Mouse (Mus musculus) limb, embryonic 13.5 days (tissue): Measurements from ENCODE around the gene Gm10135. TPM values are rescaled to one million over a fixed set of nuclear protein-coding genes. Genes with fewer than 3 reads are reported as not detected.
"Not testable (repeated sequence)": the region's sequence is repeated elsewhere in the genome, so short reads cannot be mapped to it uniquely, and the experiment has no call there.

Experiments used
- ATAC-seq: fragments of 200-750 bp; cut with Nextera tagmentation; 2 replicates; pipeline ENCODE4 v1.8.0; 2017; ENCODE audit warnings: low read depth, moderate number of reproducible peaks, moderate TSS enrichment; ENCODE audit not compliant: low FRiP score
- H3K27ac ChIP-seq: fragments of 300-500 bp; sonication (generic); 2 replicates; pipeline ENCODE4 v1.5.1; 2015; ENCODE audit warnings: inconsistent platforms, mild to moderate bottlenecking, moderate library complexity
- H3K27me3 ChIP-seq: fragments of 300-500 bp; sonication (generic); 2 replicates; pipeline ENCODE4 v1.6.1; 2015; ENCODE audit warnings: mild to moderate bottlenecking, inconsistent platforms
- H3K36me3 ChIP-seq: fragments of 300-500 bp; sonication (generic); 2 replicates; pipeline ENCODE4 v1.6.1; 2015; ENCODE audit warnings: inconsistent platforms, mild to moderate bottlenecking, moderate library complexity
- H3K4me1 ChIP-seq: fragments of 300-500 bp; sonication (generic); 2 replicates; pipeline ENCODE4 v1.6.1; 2015; ENCODE audit warnings: inconsistent platforms
- H3K4me2 ChIP-seq: fragments of 300-500 bp; sonication (generic); replicated peaks from 2 replicates; pipeline ENCODE4 v1.6.1; 2015; ENCODE audit warnings: inconsistent platforms, mild to moderate bottlenecking, moderate library complexity
- H3K4me3 ChIP-seq: fragments of 300-500 bp; sonication (generic); 2 replicates; pipeline ENCODE4 v1.5.1; 2015; ENCODE audit warnings: moderate library complexity, mild to moderate bottlenecking, inconsistent platforms
- H3K9ac ChIP-seq: fragments of 300-500 bp; sonication (generic); 2 replicates; pipeline ENCODE4 v1.6.1; 2015; ENCODE audit warnings: mild to moderate bottlenecking, inconsistent platforms
- H3K9me3 ChIP-seq: fragments of 300-500 bp; sonication (generic); 2 replicates; pipeline ENCODE4 v1.6.1; 2016; ENCODE audit warnings: inconsistent platforms
- WGBS: fragments of 180-500 bp; shearing (Covaris S2); methylation state at CpG from one replicate; pipeline ENCODE4 v1.1.7; 2015; 5-methylcytosine and 5-hydroxymethylcytosine counted together
- polyA plus RNA-seq: library from polyadenylated mRNA; unstranded; fragments of >200 nt; fragmentation: Nextera tagmentation; extraction: Ambion mirVana; gene quantifications from 2 replicates; pipeline ENCODE4 v1.2.1, GENCODE M21; 2015

The Gm10135 gene
- polyA plus RNA-seq, 1 experiment from 2014 or later: not detected

GRCm38 (mm10) chr5:72953996-72954604 lies 20.4 kb downstream of the Gm10135 start:
- ATAC-seq: no peak
- Histone ChIP-seq H3K9me3 (no peaks in the 10 kb centered on the region), H3K27me3 (no peaks in the 10 kb centered on the region), H3K4me1 (no peaks in the 10 kb centered on the region), H3K4me3 (no peak overlapping the region), H3K36me3 (peaks cover 25% of the 10 kb centered on the region), H3K9ac (no peak overlapping the region), H3K27ac (no peak overlapping the region), H3K4me2 (no peak overlapping the region)
- 64% methylated on average over 3 of the region's 3 CpGs for WGBS

DNA sequence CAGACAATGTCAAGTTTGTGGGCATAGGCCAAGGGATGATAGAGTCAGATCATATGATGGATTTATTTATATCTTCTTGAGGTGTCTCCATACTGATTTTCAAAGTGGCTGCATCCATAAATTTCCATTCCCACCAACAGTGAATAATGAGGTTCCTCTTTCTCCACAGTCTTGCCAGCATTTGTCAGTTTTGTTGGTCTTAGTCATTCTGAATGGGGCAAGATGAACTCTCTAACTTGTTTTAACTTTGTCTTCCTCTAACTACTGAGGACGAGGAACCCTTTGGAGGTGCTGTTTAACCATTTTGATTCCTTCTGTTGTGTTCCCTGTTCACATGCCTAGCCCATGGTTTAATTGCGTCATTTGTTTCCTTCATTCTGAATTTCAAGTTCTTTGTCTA lies 24.2 kb downstream of the Gm10135 start:
- Histone ChIP-seq H3K27ac (no peak overlapping the region), H3K9me3 (no peaks in the 10 kb centered on the region)
- ATAC-seq: no peak

GRCm38 (mm10) chr5:72948136-72948535 lies 26.4 kb downstream of the Gm10135 start:
- Histone ChIP-seq H3K36me3 (peaks cover 27% of the 10 kb centered on the region), H3K9me3 (no peaks in the 10 kb centered on the region)
- WGBS: 67% methylated on average over 1 of the region's 1 CpGs

More for the DNA sequence above, 24.2 kb downstream of the Gm10135 start:
- H3K9ac ChIP-seq: no peak overlapping the region
- WGBS: 88% methylated on average over 2 of the region's 2 CpGs
- no peak overlapping the region for H3K4me2 ChIP-seq
- H3K36me3 ChIP-seq: peaks cover 19% of the 10 kb centered on the region
- H3K27me3 ChIP-seq: no peaks in the 10 kb centered on the region
- H3K4me3 ChIP-seq: no peak overlapping the region
- no peaks in the 10 kb centered on the region for H3K4me1 ChIP-seq

GRCm38 (mm10) chr5:72940906-72941432 lies 33.5 kb downstream of the Gm10135 start:
- no peak for ATAC-seq
- Histone ChIP-seq H3K9ac (no peak overlapping the region), H3K36me3 (peaks cover 26% of the 10 kb centered on the region), H3K27me3 (no peaks in the 10 kb centered on the region), H3K4me2 (no peak overlapping the region), H3K4me3 (no peak overlapping the region), H3K27ac (no peak overlapping the region), H3K4me1 (no peaks in the 10 kb centered on the region), H3K9me3 (no peaks in the 10 kb centered on the region)
- 93% methylated on average over 5 of the region's 5 CpGs for WGBS

More at GRCm38 (mm10) chr5:72948136-72948535, 26.4 kb downstream of the Gm10135 start:
- H3K4me3 ChIP-seq: no peak overlapping the region
- H3K4me2 ChIP-seq: no peak overlapping the region
- ATAC-seq: no peak
- H3K27me3 ChIP-seq: no peaks in the 10 kb centered on the region
- H3K4me1 ChIP-seq: no peaks in the 10 kb centered on the region
- no peak overlapping the region for H3K9ac ChIP-seq
- no peak overlapping the region for H3K27ac ChIP-seq

- Histone ChIP-seq H3K27me3 (no peaks in the 10 kb centered on the region), H3K36me3 (peaks cover 23% of the 10 kb centered on the region), H3K9ac (no peak overlapping the region), H3K9me3 (no peaks in the 10 kb centered on the region), H3K4me1 (no peaks in the 10 kb centered on the region), H3K27ac (no peak overlapping the region), H3K4me3 (no peak overlapping the region), H3K4me2 (no peak overlapping the region)
- ATAC-seq: no peak
- WGBS: 94% methylated on average over 2 of the region's 2 CpGs
Observed at GRCm38 (mm10) chr5:72939311-72939710, 35.2 kb downstream of the Gm10135 start.

- H3K4me3 ChIP-seq, H3K27me3 ChIP-seq, ATAC-seq, H3K27ac ChIP-seq, H3K9ac ChIP-seq, H3K4me2 ChIP-seq, H3K4me1 ChIP-seq, H3K9me3 ChIP-seq: not testable (repeated sequence)
- peaks cover 24% of the 10 kb centered on the region for H3K36me3 ChIP-seq
- 94% methylated on average over 3 of the region's 3 CpGs for WGBS
Observed at GRCm38 (mm10) chr5:72938421-72938820, 36.1 kb downstream of the Gm10135 start.

DNA sequence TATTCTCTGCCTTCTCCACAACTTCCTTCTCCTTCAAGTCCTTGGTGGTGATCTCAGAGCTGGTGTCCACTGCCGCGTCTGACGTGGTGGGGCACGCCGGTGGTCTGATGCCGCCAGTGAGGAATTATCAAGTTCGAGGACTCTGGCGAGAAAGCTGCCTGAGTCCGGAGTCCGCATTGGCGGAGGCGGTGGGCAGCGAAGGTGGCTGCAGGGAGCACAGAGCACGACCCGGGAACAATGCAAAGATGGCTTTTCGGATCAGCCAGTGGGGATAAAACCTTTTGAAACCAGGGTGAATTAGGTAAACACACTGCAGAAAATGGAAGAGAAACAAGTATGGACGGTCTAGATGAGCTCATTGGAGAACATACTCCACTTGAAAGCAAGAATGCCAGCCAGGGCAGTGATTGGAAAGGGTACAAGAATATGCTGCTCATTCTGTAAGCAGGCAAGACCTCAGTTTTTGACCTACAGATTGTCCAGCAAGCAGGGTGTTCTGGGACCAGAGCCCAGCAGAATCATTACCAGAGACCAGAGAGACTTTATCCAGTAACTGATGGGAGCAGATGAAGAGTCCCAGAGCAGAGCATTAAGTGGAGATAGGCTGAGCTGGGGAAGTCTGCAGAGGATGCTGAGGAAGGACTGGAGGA lies 41.4 kb downstream of the Gm10135 start:
- Histone ChIP-seq H3K4me2 (no peak overlapping the region), H3K4me3 (no peak overlapping the region), H3K36me3 (peaks cover 12% of the 10 kb centered on the region), H3K4me1 (no peaks in the 10 kb centered on the region), H3K9me3 (no peaks in the 10 kb centered on the region), H3K27me3 (no peaks in the 10 kb centered on the region), H3K27ac (no peak overlapping the region), H3K9ac (no peak overlapping the region)
- no peak for ATAC-seq
- 95% methylated on average over 17 of the region's 17 CpGs for WGBS

GRCm38 (mm10) chr5:72927074-72927473 lies 47.4 kb downstream of the Gm10135 start:
- no peak for ATAC-seq
- Histone ChIP-seq H3K9me3 (no peaks in the 10 kb centered on the region), H3K27ac (no peak overlapping the region), H3K27me3 (no peaks in the 10 kb centered on the region), H3K4me3 (no peak overlapping the region), H3K4me1 (no peaks in the 10 kb centered on the region), H3K36me3 (no peaks in the 10 kb centered on the region), H3K9ac (no peak overlapping the region), H3K4me2 (no peak overlapping the region)

DNA sequence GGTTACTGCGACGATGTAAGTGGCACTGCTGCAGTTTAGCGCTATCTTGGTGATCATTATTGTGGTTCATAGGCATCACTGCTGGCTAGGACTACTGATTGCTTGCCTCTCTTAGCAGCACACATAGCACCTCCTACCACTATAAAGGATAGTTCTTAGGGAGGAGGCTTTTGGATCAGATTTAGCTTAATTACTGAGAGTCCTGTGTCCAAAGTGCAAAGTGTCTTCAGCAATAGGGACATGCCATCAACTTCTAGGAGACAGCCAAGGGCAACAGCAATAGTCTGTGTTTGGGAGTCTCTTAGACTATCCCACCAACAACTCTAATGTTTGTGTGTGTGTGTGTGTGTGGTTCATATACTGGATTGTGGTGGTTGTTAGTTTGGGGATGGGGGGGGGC lies 51.7 kb downstream of the Gm10135 start:
- WGBS: 90% methylated on average over 3 of the region's 3 CpGs
- Histone ChIP-seq H3K9me3 (no peaks in the 10 kb centered on the region), H3K4me2 (no peak overlapping the region), H3K27me3 (no peaks in the 10 kb centered on the region), H3K36me3 (peaks cover 3% of the 10 kb centered on the region; the same call in 1 of the 2 replicates), H3K27ac (no peak overlapping the region), H3K9ac (no peak overlapping the region), H3K4me1 (no peaks in the 10 kb centered on the region), H3K4me3 (no peak overlapping the region)
- no peak for ATAC-seq

DNA sequence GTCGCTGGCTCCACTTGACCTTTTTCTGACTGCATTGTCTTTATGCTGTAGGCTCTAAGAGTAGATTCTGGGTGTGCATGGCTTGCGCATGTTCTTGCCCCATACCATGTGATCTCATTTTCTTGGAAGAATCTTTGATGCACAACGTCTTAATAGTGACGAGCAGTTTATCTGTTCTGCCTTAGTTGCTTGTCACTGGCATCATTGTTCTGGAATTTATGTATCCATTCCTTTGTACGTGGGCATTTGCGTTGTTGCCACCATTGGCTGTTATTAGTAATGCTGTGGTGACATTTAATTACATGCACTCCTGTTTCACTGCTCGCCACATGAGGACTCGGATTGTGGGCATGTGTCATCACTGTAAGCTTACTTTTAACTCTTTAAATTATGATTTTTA lies 53.3 kb downstream of the Gm10135 start:
- Histone ChIP-seq H3K27me3 (no peaks in the 10 kb centered on the region), H3K9ac (no peak overlapping the region), H3K4me1 (peaks cover 13% of the 10 kb centered on the region), H3K27ac (no peak overlapping the region), H3K4me2 (no peak overlapping the region), H3K9me3 (no peaks in the 10 kb centered on the region), H3K36me3 (peaks cover 3% of the 10 kb centered on the region; the same call in 1 of the 2 replicates), H3K4me3 (no peak overlapping the region)
- 93% methylated on average over 8 of the region's 8 CpGs for WGBS
- ATAC-seq: no peak

DNA sequence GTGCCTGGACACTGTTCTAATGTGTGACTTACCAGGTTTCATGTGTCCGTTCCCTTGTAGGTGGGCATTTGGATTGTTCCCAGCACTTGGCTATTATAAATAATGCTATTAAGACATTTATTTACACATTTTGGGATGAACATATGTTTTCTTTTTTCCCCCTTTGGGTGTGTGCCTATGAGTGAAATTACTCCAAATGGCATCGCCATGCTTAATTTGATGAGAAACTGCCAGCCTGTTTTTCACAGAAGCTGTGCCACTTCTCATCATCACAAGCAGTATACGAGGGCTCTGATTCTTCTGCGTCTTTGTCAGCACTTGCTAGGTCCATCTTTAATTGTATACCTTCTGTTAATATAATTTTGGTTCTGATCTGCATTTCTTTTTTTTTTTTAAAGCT lies 54.1 kb downstream of the Gm10135 start:
- peaks cover 21% of the 10 kb centered on the region for H3K4me1 ChIP-seq
- WGBS: 87% methylated on average over 4 of the region's 4 CpGs
- H3K9me3 ChIP-seq: no peaks in the 10 kb centered on the region
- no peaks in the 10 kb centered on the region for H3K27me3 ChIP-seq
- no peak overlapping the region for H3K27ac ChIP-seq
- H3K4me2 ChIP-seq: no peak overlapping the region
- no peak overlapping the region for H3K4me3 ChIP-seq
- no peak for ATAC-seq
- H3K9ac ChIP-seq: no peak overlapping the region
- H3K36me3 ChIP-seq: peaks cover 3% of the 10 kb centered on the region; the same call in 1 of the 2 replicates

GRCm38 (mm10) chr5:72916851-72917250 lies 57.7 kb downstream of the Gm10135 start:
- no peak for ATAC-seq
- Histone ChIP-seq H3K9ac (peak overlapping the region; percentile 99; the same call in 1 of the 2 replicates), H3K27me3 (peaks cover 3% of the 10 kb centered on the region; the same call in 1 of the 2 replicates), H3K4me1 (peaks cover 27% of the 10 kb centered on the region), H3K27ac (no peak overlapping the region), H3K9me3 (no peaks in the 10 kb centered on the region), H3K4me2 (peak overlapping the region; percentile 77), H3K36me3 (peaks cover 3% of the 10 kb centered on the region; the same call in 1 of the 2 replicates), H3K4me3 (no peak overlapping the region)
- WGBS: 48% methylated on average over 1 of the region's 1 CpGs
